Mouse (Mus musculus) embryo, embryonic 11 days (tissue): Measurements from ENCODE around the gene Gm10800.
"Not testable (repeated sequence)": the region's sequence is repeated elsewhere in the genome, so short reads cannot be mapped to it uniquely, and the experiment has no call there.

Experiments
- DNase-seq: peaks from one replicate; pipeline ENCODE4 v3.0.0-alpha.2; 2015

The Gm10800 gene

GRCm38 (mm10) chr2:98667201-98667600 lies at the start of gene Gm10800:
Gene Gm10800, minus strand, starts transcription at chr2:98667301.
- DNase-seq, result not testable (repeated sequence)

- no peak for DNase-seq
These were observed 30.4 kb upstream of the Gm10800 start for GRCm38 (mm10) chr2:98697533-98697932.

DNA sequence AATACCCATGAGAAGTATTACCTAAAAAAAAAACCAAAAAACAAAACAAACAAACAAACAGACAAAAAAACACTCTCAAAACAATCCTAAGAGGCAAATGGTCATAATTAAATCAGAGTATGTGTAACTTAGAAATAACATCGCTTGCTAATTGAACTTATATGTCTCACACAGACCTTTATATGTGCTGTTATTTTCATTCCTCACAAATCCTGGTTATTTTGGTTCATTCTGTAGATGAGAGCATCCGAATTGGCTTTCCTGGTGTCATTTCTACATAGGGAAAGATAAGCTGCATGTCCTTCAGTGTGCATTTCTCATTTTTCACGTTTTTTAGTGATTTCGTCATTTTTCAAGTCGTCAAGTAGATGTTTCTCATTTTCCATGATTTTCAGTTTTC lies 5.2 kb downstream of the Gm10800 start, which contains the start of gene Gm10801:
TSS of gene Gm10801 (plus strand) at position 301 of the 400 bp plus-strand sequence.
- DNase-seq, result not testable (repeated sequence)
